Mouse (Mus musculus): ENCODE measurements at regions not wholly inside any gene's neighbourhood (a gene's known extent, or its start where the extent isn't known, plus 50 kb on each side); places are given as distances from the start of the nearest gene placed in this dataset.

DNA sequence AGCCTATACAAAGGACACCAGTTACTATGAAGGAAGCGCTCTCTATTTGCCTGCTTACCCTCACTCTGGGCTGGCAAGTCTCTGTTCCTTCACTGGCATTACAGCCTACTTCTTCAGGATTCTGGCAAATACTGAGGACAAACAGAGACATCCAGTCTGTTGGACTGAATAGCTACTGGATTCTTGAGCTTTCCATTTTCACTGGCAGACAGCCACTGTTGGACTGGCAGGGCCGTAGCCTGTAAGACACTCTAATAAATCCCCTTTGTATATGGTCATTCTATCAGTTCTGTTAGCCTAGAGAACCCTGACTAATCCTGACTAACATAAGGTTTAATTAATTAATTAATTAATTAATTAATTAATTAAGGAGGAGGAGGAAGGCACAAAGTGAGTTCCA lies 72.4 kb upstream of the Dhrs4 start:
- DNase-seq (ENCODE audit: low read depth) = no peak
